Mouse (Mus musculus): ENCODE measurements around the gene Tbx20. TPM values are rescaled to one million over a fixed set of nuclear protein-coding genes. Genes with fewer than 3 reads are reported as not detected.

The Tbx20 gene
- polyA plus RNA-seq, 1 experiment from 2014 or later = 0.69 TPM

DNA sequence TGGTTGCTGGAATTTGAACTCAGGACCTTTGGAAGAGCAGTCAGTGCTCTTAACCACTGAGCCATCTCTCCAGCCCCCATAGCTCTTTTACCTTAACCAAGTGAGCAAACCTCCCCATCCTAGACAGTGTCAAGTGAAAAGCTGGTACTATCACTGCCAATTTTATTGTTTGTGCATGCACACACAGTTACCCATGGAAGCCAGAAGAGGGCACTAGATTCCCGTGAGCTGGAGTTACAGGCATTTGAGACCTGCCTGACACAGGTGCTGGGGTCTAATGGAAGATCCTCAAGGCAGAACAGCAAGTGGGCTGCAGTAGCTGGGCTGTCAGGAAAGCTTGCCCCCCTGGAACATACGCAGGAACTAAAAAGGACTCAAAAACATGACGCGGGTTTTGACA lies 13.6 kb downstream of the Tbx20 start:
- no peaks in the 10 kb centered on the region for H3K9me3 ChIP-seq (ENCODE audit: low read length)
- DNase-seq (ENCODE audit: low spot score) (peak; percentile 24), ATAC-seq (no peak)
- no peak overlapping the region for H3K9ac ChIP-seq (replicated peaks; ENCODE audit: low read depth)
- 35% methylated on average over 4 of the region's 4 CpGs for WGBS
- H3K4me2 ChIP-seq (replicated peaks; ENCODE audit: low read depth, low read length) = no peak overlapping the region
- H3K4me3 ChIP-seq (ENCODE audit: low read depth, low read length) = no peak overlapping the region
- H3K27me3 ChIP-seq (replicated peaks; ENCODE audit: insufficient read depth, low read length) = no peaks in the 10 kb centered on the region
- TF ChIP-seq CTCF (IDR thresholded peaks at IDR 0.05) = peak; percentile 72
- no peak for TF ChIP-seq EP300 (IDR thresholded peaks at IDR 0.05)
- no peak overlapping the region for H3K27ac ChIP-seq (ENCODE audit: low read length)
- no peaks in the 10 kb centered on the region for H3K4me1 ChIP-seq (ENCODE audit: insufficient read depth, low read depth, low read length)
- no peaks in the 10 kb centered on the region for H3K36me3 ChIP-seq (ENCODE audit: insufficient read depth, low read length)

GRCm38 (mm10) chr9:24744958-24745357 lies 29.1 kb downstream of the Tbx20 start:
- no peak overlapping the region for H3K4me2 ChIP-seq (replicated peaks; ENCODE audit: low read depth, low read length)
- DNase-seq (ENCODE audit: low spot score) = no peak
- no peaks in the 10 kb centered on the region for H3K4me1 ChIP-seq (ENCODE audit: insufficient read depth, low read depth, low read length)
- no peaks in the 10 kb centered on the region for H3K27me3 ChIP-seq (replicated peaks; ENCODE audit: insufficient read depth, low read length)
- no peaks in the 10 kb centered on the region for H3K36me3 ChIP-seq (ENCODE audit: insufficient read depth, low read length)
- no peak for TF ChIP-seq EP300 (IDR thresholded peaks at IDR 0.05)
- no peak for TF ChIP-seq CTCF (IDR thresholded peaks at IDR 0.05)
- H3K9ac ChIP-seq (replicated peaks; ENCODE audit: low read depth) = no peak overlapping the region
- no peak overlapping the region for H3K4me3 ChIP-seq (ENCODE audit: low read depth, low read length)
- no peak overlapping the region for H3K27ac ChIP-seq (ENCODE audit: low read length)
- WGBS = 86% methylated on average over 5 of the region's 5 CpGs
- no peak for ATAC-seq
- H3K9me3 ChIP-seq (ENCODE audit: low read length) = no peaks in the 10 kb centered on the region

- no peak overlapping the region for H3K4me3 ChIP-seq (ENCODE audit: low read depth, low read length)
- TF ChIP-seq EP300 (IDR thresholded peaks at IDR 0.05) (no peak), CTCF (IDR thresholded peaks at IDR 0.05) (peak; percentile 43; the same call in 1 of the 2 replicates)
- ATAC-seq (no peak), DNase-seq (ENCODE audit: low spot score) (peak; percentile 80)
- no peak overlapping the region for H3K9ac ChIP-seq (replicated peaks; ENCODE audit: low read depth)
- H3K36me3 ChIP-seq (ENCODE audit: insufficient read depth, low read length) = no peaks in the 10 kb centered on the region
- H3K27ac ChIP-seq (ENCODE audit: low read length) = no peak overlapping the region
- H3K27me3 ChIP-seq (replicated peaks; ENCODE audit: insufficient read depth, low read length) = no peaks in the 10 kb centered on the region
- H3K4me2 ChIP-seq (replicated peaks; ENCODE audit: low read depth, low read length) = no peak overlapping the region
- no peaks in the 10 kb centered on the region for H3K9me3 ChIP-seq (ENCODE audit: low read length)
- 0 out of 2 replicates have a peak, but pooled peaks cover under 1% of the 10 kb centered on the region for H3K4me1 ChIP-seq (ENCODE audit: insufficient read depth, low read depth, low read length)
Measured at GRCm38 (mm10) chr9:24701246-24701645, 72.9 kb downstream of the Tbx20 start.

DNA sequence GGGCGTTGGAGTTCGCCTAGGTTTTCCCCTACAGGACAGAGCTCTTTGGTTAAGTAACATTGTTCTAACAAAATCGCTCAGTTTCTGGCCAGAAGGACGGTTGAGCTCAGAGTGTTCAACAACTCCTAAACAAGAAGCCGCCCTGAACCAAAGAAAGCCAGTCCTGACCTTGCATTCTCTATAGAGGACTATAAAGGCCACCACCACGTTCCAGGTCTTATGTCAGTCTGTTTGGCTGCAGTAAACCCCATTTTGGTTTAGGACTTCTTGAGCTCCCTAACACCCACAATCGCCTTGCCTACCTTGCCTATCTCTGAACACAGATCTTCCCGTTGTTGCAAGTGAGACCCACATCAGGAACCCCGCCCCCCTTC lies 77.7 kb downstream of the Tbx20 start:
- H3K27ac ChIP-seq (ENCODE audit: low read length) = no peak overlapping the region
- no peak overlapping the region for H3K9ac ChIP-seq (replicated peaks; ENCODE audit: low read depth)
- no peaks in the 10 kb centered on the region for H3K9me3 ChIP-seq (ENCODE audit: low read length)
- peak overlapping the region; percentile 27; the same call in 1 of the 2 replicates for H3K4me3 ChIP-seq (ENCODE audit: low read depth, low read length)
- ATAC-seq (no peak), DNase-seq (ENCODE audit: low spot score) (no peak)
- 10% methylated on average over 9 of the region's 9 CpGs for WGBS
- no peaks in the 10 kb centered on the region for H3K36me3 ChIP-seq (ENCODE audit: insufficient read depth, low read length)
- 0 out of 2 replicates have a peak, but pooled peaks cover 7% of the 10 kb centered on the region for H3K4me1 ChIP-seq (ENCODE audit: insufficient read depth, low read depth, low read length)
- peak overlapping the region; percentile 48 for H3K4me2 ChIP-seq (replicated peaks; ENCODE audit: low read depth, low read length)
- no peak for TF ChIP-seq CTCF (IDR thresholded peaks at IDR 0.05)
- TF ChIP-seq EP300 (IDR thresholded peaks at IDR 0.05) = no peak
- 0 out of 2 replicates have a peak, but pooled peaks cover 4% of the 10 kb centered on the region for H3K27me3 ChIP-seq (replicated peaks; ENCODE audit: insufficient read depth, low read length)

GRCm38 (mm10) chr9:24695700-24696404 lies 78.3 kb downstream of the Tbx20 start, which contains the start of gene Dpy19l2:
TSS of gene Dpy19l2 (minus strand) at chr9:24696293.
- no peaks in the 10 kb centered on the region for H3K36me3 ChIP-seq (ENCODE audit: insufficient read depth, low read length)
- no peak within 1 kb of the TSS for H3K9ac ChIP-seq (replicated peaks; ENCODE audit: low read depth)
- DNase-seq (ENCODE audit: low spot score) = no peak

More at GRCm38 (mm10) chr9:24695700-24696404, 78.3 kb downstream of the Tbx20 start, which contains the start of gene Dpy19l2:
- Histone ChIP-seq H3K27ac (ENCODE audit: low read length) (no peak within 1 kb of the TSS), H3K27me3 (replicated peaks; ENCODE audit: insufficient read depth, low read length) (0 out of 2 replicates have a peak, but pooled peaks cover 4% of the 10 kb centered on the region), H3K9me3 (ENCODE audit: low read length) (no peaks in the 10 kb centered on the region), H3K4me1 (ENCODE audit: insufficient read depth, low read depth, low read length) (0 out of 2 replicates have a peak, but pooled peaks cover 7% of the 10 kb centered on the region), H3K4me2 (replicated peaks; ENCODE audit: low read depth, low read length) (peak within 1 kb of the TSS; percentile 48), H3K4me3 (ENCODE audit: low read depth, low read length) (peak within 1 kb of the TSS; percentile 27)
- ATAC-seq = peak; percentile 25; the same call in 1 of the 2 replicates
- WGBS = 2% methylated on average over 45 of the region's 45 CpGs
- TF ChIP-seq CTCF (IDR thresholded peaks at IDR 0.05) (no peak), EP300 (IDR thresholded peaks at IDR 0.05) (no peak)

Other genes starting within 250 kb of the Tbx20 start
- not detected in 2 replicates for gene Cypt4, start 149.1 kb downstream of the Tbx20 start, polyA plus RNA-seq (2015; fragmentation: Nextera tagmentation; extraction: Ambion mirVana)
- 0.54 and 0.56 TPM in 2 replicates for gene Dpy19l2, start 78.0 kb downstream of the Tbx20 start, polyA plus RNA-seq (2015; fragmentation: Nextera tagmentation; extraction: Ambion mirVana)

Measured in lung, postnatal 0 days (tissue).